Mouse (Mus musculus): ENCODE results near the gene Serpinb2. TPM values are rescaled to one million over a fixed set of nuclear protein-coding genes. Genes with fewer than 3 reads are reported as not detected.

The Serpinb2 gene
- not detected in 2 replicates for polyA plus RNA-seq (2014; fragmentation: Nextera tagmentation; extraction: Ambion mirVana)

DNA sequence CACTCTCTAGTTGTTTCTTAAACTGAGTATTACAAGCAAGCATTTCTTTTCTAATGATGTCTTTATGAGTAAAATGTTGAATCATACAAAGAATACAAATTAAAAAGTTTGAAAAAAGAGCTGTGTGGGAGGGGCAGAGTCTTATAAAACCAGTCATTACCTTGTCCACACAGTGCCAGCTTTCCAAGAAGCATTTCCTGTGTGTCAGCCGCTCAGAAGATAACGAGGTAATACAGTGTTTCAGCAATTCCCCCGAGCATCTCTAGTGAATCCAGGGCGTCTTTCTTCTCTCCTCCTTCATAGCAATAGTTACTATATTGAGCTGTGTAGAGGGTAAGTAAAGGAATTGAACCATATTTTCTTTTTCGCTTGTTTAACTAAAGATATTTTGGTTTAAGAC lies at the start of gene Serpinb2:
Serpinb2 (plus strand) TSS at position 172 of the 400 bp plus-strand sequence.
- WGBS = 67% methylated on average over 5 of the region's 5 CpGs
- H3K4me3 ChIP-seq (replicated peaks; ENCODE audit: low read depth, low read length) = no peak within 1 kb of the TSS
- H3K36me3 ChIP-seq (ENCODE audit: control insufficient read depth, insufficient read depth, low read length) = no peaks in the 10 kb centered on the region
- no peak for ATAC-seq (ENCODE audit: low FRiP score, low TSS enrichment)
- no peaks in the 10 kb centered on the region for H3K9me3 ChIP-seq (ENCODE audit: control insufficient read depth, low read length)
- H3K4me1 ChIP-seq (ENCODE audit: control insufficient read depth, insufficient read depth, low read length) = no peaks in the 10 kb centered on the region
- no peaks in the 10 kb centered on the region for H3K27me3 ChIP-seq (ENCODE audit: control insufficient read depth, insufficient read depth, low read length)
- H3K4me2 ChIP-seq (ENCODE audit: low read length) = no peak within 1 kb of the TSS
- no peak within 1 kb of the TSS for H3K9ac ChIP-seq (replicated peaks; ENCODE audit: low read length)
- no peak for DNase-seq
- H3K27ac ChIP-seq (replicated peaks; ENCODE audit: low read depth, low read length) = no peak within 1 kb of the TSS

DNA sequence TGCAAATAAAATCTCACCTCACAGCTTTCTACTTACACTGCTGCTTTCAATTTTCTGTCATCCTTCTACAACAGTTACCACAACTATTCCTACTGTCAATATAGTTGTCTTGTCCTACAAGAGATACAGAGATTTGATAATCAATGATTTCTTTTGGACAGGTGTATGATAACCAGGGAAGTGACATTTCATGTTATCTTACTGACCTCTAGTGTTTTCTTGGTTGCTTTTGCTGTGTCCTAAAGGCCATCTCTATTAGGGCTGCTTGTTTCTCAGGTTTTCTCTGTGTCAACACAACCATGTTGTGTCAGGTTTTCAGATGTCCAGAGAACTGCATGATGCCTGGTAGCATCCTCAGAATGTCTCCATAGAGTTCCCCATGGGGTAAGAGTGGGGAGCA lies 31.3 kb upstream of the Serpinb2 start:
- H3K4me1 ChIP-seq (ENCODE audit: control insufficient read depth, insufficient read depth, low read length) = no peaks in the 10 kb centered on the region

DNA sequence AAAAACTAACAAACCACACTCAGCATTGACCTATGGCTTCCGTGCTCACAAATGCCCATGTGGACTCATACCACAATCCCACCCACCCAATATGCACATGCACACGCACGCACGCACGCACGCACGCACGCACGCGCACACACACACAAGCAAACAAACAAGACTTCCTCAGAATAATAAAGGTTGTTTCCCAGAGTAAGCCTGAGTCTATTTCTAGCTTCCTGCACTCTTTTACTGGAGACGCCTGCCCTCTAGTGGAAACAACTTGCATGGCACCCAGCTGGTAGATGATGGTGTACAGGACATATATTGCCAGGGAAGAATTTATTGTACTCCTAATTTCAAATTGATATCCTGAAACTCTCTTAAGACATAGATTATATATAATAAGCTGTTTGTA lies 29.8 kb upstream of the Serpinb2 start:
- ATAC-seq (ENCODE audit: low FRiP score, low TSS enrichment) = peak; percentile 63; the same call in 1 of the 2 replicates
- H3K4me3 ChIP-seq (replicated peaks; ENCODE audit: low read depth, low read length) = no peak overlapping the region
- DNase-seq = peak; percentile 89

More for the DNA sequence above, 31.3 kb upstream of the Serpinb2 start:
- Histone ChIP-seq H3K9ac (replicated peaks; ENCODE audit: low read length) (no peak overlapping the region), H3K4me2 (ENCODE audit: low read length) (no peak overlapping the region), H3K27me3 (ENCODE audit: control insufficient read depth, insufficient read depth, low read length) (no peaks in the 10 kb centered on the region), H3K4me3 (replicated peaks; ENCODE audit: low read depth, low read length) (no peak overlapping the region), H3K36me3 (ENCODE audit: control insufficient read depth, insufficient read depth, low read length) (no peaks in the 10 kb centered on the region), H3K27ac (replicated peaks; ENCODE audit: low read depth, low read length) (no peak overlapping the region), H3K9me3 (ENCODE audit: control insufficient read depth, low read length) (no peaks in the 10 kb centered on the region)
- ATAC-seq (ENCODE audit: low FRiP score, low TSS enrichment) = no peak
- DNase-seq = no peak

DNA sequence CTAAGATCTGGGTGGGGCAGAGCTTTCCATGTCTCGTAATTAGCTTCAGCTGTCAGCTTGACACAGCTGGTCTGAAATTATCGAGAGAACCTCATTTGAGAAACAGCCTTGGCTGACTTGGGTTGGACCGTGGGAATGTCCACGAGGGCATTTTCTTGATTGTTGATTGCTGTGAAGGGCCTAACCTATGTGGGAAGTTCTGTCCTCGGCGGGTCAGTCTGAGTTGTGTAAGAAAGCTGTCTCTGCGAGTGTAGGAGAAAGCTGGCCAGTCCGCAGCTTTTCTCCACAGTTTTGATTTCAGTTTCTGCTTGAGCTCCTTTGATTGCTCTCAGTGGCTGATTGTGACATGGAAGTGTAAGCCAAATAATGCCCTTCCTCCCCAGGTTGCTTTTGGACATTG lies 21.6 kb upstream of the Serpinb2 start:
- no peaks in the 10 kb centered on the region for H3K9me3 ChIP-seq (ENCODE audit: control insufficient read depth, low read length)
- no peak overlapping the region for H3K4me3 ChIP-seq (replicated peaks; ENCODE audit: low read depth, low read length)
- DNase-seq (no peak), ATAC-seq (ENCODE audit: low FRiP score, low TSS enrichment) (no peak)
- no peak overlapping the region for H3K27ac ChIP-seq (replicated peaks; ENCODE audit: low read depth, low read length)
- no peaks in the 10 kb centered on the region for H3K27me3 ChIP-seq (ENCODE audit: control insufficient read depth, insufficient read depth, low read length)
- no peaks in the 10 kb centered on the region for H3K4me1 ChIP-seq (ENCODE audit: control insufficient read depth, insufficient read depth, low read length)
- H3K36me3 ChIP-seq (ENCODE audit: control insufficient read depth, insufficient read depth, low read length) = no peaks in the 10 kb centered on the region
- no peak overlapping the region for H3K4me2 ChIP-seq (ENCODE audit: low read length)
- no peak overlapping the region for H3K9ac ChIP-seq (replicated peaks; ENCODE audit: low read length)
- 87% methylated on average over 8 of the region's 8 CpGs for WGBS

More for the DNA sequence above, 29.8 kb upstream of the Serpinb2 start:
- H3K9me3 ChIP-seq (ENCODE audit: control insufficient read depth, low read length) = no peaks in the 10 kb centered on the region
- no peaks in the 10 kb centered on the region for H3K27me3 ChIP-seq (ENCODE audit: control insufficient read depth, insufficient read depth, low read length)
- no peaks in the 10 kb centered on the region for H3K4me1 ChIP-seq (ENCODE audit: control insufficient read depth, insufficient read depth, low read length)
- H3K4me2 ChIP-seq (ENCODE audit: low read length) = peak overlapping the region; percentile 36
- WGBS = 22% methylated on average over 11 of the region's 11 CpGs
- H3K27ac ChIP-seq (replicated peaks; ENCODE audit: low read depth, low read length) = no peak overlapping the region
- no peak overlapping the region for H3K9ac ChIP-seq (replicated peaks; ENCODE audit: low read length)
- no peaks in the 10 kb centered on the region for H3K36me3 ChIP-seq (ENCODE audit: control insufficient read depth, insufficient read depth, low read length)

DNA sequence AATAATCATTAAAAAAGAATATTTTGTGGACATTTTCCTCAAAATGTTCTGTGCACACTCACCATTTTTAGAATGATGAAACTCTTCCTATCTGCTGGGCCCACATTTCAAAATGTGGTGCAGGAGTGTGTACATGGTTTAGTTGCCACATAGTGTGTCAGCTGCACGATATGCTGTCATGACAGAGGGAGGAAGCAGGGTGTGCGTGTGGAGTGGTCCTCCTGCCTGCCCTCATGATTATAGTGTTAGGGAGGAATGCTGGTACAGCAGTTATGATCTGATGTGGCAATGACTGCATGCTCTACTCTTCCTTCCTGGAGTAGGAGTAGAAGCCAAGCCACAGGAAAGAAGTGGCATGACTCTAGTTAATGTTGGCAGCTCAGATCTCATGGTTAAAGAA lies 14.4 kb upstream of the Serpinb2 start:
- Histone ChIP-seq H3K4me3 (replicated peaks; ENCODE audit: low read depth, low read length) (no peak overlapping the region), H3K27ac (replicated peaks; ENCODE audit: low read depth, low read length) (no peak overlapping the region), H3K4me1 (ENCODE audit: control insufficient read depth, insufficient read depth, low read length) (no peaks in the 10 kb centered on the region), H3K4me2 (ENCODE audit: low read length) (no peak overlapping the region), H3K27me3 (ENCODE audit: control insufficient read depth, insufficient read depth, low read length) (no peaks in the 10 kb centered on the region), H3K9me3 (ENCODE audit: control insufficient read depth, low read length) (no peaks in the 10 kb centered on the region), H3K36me3 (ENCODE audit: control insufficient read depth, insufficient read depth, low read length) (no peaks in the 10 kb centered on the region), H3K9ac (replicated peaks; ENCODE audit: low read length) (no peak overlapping the region)
- 76% methylated on average over 2 of the region's 2 CpGs for WGBS
- DNase-seq (no peak), ATAC-seq (ENCODE audit: low FRiP score, low TSS enrichment) (no peak)

DNA sequence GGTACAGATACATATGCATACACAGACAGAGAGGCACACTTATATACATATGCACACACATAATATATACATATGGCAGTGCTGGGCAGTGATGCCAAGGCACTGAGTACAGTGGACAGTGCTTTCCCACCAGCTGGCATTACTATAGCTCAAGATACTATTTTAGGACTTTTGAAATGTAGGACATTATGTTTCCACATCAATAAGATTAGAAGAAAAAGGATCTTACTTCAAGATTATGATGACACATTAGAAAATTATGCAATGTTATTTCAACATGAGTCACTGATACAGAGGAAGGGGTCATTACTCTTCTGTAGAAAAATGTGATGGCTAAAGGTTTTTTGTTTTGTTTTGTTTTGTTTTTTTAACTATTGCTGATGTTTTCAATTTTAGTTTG lies 9.2 kb upstream of the Serpinb2 start:
- ATAC-seq (ENCODE audit: low FRiP score, low TSS enrichment) (no peak), DNase-seq (no peak)
- H3K4me2 ChIP-seq (ENCODE audit: low read length) = no peak overlapping the region
- H3K27ac ChIP-seq (replicated peaks; ENCODE audit: low read depth, low read length) = no peak overlapping the region
- H3K9me3 ChIP-seq (ENCODE audit: control insufficient read depth, low read length) = no peaks in the 10 kb centered on the region
- H3K27me3 ChIP-seq (ENCODE audit: control insufficient read depth, insufficient read depth, low read length) = no peaks in the 10 kb centered on the region
- H3K4me1 ChIP-seq (ENCODE audit: control insufficient read depth, insufficient read depth, low read length) = no peaks in the 10 kb centered on the region
- no peaks in the 10 kb centered on the region for H3K36me3 ChIP-seq (ENCODE audit: control insufficient read depth, insufficient read depth, low read length)
- no peak overlapping the region for H3K4me3 ChIP-seq (replicated peaks; ENCODE audit: low read depth, low read length)
- H3K9ac ChIP-seq (replicated peaks; ENCODE audit: low read length) = no peak overlapping the region

DNA sequence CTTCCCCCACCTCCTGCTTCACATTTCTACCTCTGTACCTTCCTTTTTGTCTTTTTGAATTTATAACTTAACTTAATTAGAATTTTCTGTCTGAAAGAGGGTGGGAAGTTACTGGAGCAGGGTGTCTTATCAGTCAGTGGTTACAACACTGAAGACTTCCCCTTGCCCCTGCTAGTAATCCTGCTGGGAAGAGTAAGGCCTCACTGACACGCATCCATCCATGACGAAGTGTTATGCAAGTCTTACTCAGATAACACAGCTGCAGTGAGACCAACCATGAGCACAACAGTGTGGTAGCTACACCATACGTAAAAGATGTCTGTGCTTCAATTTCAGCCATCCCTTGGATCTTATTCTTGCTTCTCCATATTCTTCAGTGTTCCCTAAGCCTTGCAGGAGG lies 7.9 kb upstream of the Serpinb2 start:
- H3K27me3 ChIP-seq (ENCODE audit: control insufficient read depth, insufficient read depth, low read length) = no peaks in the 10 kb centered on the region
- 85% methylated on average over 3 of the region's 3 CpGs for WGBS
- no peaks in the 10 kb centered on the region for H3K36me3 ChIP-seq (ENCODE audit: control insufficient read depth, insufficient read depth, low read length)
- DNase-seq (no peak), ATAC-seq (ENCODE audit: low FRiP score, low TSS enrichment) (no peak)
- H3K9ac ChIP-seq (replicated peaks; ENCODE audit: low read length) = no peak overlapping the region
- no peak overlapping the region for H3K4me2 ChIP-seq (ENCODE audit: low read length)
- H3K27ac ChIP-seq (replicated peaks; ENCODE audit: low read depth, low read length) = no peak overlapping the region
- no peaks in the 10 kb centered on the region for H3K9me3 ChIP-seq (ENCODE audit: control insufficient read depth, low read length)
- H3K4me1 ChIP-seq (ENCODE audit: control insufficient read depth, insufficient read depth, low read length) = no peaks in the 10 kb centered on the region
- H3K4me3 ChIP-seq (replicated peaks; ENCODE audit: low read depth, low read length) = no peak overlapping the region

DNA sequence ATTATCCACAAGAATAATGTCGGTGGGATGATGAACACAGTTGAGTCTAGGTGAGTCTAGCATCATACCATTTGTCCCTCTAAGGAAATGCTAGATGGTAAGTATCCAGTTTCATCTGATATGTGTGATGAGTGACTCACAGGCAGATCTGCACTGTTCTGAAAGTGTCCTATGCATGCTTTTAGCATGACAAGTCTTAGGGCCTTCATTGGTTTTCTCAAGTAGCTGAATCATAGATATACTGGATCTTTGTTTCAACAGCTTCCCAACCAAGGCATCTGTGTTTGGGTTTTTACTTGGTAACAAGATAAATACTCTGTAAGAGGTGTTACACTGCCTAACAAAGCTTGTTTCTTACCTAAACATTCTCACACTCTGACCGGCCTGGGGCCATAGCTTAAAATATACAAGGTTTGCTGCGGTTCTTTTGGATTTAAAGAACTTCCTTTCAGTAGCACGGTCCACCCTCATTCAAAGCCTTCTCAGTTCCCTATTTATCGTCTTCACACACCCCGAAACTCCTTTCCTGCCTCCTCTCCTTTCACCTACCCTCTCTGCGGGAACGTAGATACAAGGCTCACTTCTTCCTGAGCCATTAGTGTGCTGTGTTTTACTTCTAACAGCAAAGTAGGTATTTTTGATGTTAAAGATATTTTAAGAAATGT lies 5.2 kb upstream of the Serpinb2 start:
- DNase-seq (no peak), ATAC-seq (ENCODE audit: low FRiP score, low TSS enrichment) (no peak)
- Histone ChIP-seq H3K36me3 (ENCODE audit: control insufficient read depth, insufficient read depth, low read length) (no peaks in the 10 kb centered on the region), H3K4me1 (ENCODE audit: control insufficient read depth, insufficient read depth, low read length) (no peaks in the 10 kb centered on the region), H3K27me3 (ENCODE audit: control insufficient read depth, insufficient read depth, low read length) (no peaks in the 10 kb centered on the region), H3K4me2 (ENCODE audit: low read length) (no peak overlapping the region), H3K4me3 (replicated peaks; ENCODE audit: low read depth, low read length) (no peak overlapping the region), H3K9ac (replicated peaks; ENCODE audit: low read length) (no peak overlapping the region), H3K27ac (replicated peaks; ENCODE audit: low read depth, low read length) (no peak overlapping the region), H3K9me3 (ENCODE audit: control insufficient read depth, low read length) (no peaks in the 10 kb centered on the region)
- WGBS = 93% methylated on average over 8 of the region's 8 CpGs

Measured in midbrain, embryonic 14.5 days (tissue).